Mouse (Mus musculus) right cerebral cortex, postnatal 25 days (tissue): ENCODE measurements around the gene Gm2897.
"Not testable (repeated sequence)": the region's sequence is repeated elsewhere in the genome, so short reads cannot be mapped to it uniquely, and the experiment has no call there.

Source experiments
- DNase-seq: peaks from one replicate; pipeline ENCODE4 v3.0.0; 2022

Gene Gm2897

DNA sequence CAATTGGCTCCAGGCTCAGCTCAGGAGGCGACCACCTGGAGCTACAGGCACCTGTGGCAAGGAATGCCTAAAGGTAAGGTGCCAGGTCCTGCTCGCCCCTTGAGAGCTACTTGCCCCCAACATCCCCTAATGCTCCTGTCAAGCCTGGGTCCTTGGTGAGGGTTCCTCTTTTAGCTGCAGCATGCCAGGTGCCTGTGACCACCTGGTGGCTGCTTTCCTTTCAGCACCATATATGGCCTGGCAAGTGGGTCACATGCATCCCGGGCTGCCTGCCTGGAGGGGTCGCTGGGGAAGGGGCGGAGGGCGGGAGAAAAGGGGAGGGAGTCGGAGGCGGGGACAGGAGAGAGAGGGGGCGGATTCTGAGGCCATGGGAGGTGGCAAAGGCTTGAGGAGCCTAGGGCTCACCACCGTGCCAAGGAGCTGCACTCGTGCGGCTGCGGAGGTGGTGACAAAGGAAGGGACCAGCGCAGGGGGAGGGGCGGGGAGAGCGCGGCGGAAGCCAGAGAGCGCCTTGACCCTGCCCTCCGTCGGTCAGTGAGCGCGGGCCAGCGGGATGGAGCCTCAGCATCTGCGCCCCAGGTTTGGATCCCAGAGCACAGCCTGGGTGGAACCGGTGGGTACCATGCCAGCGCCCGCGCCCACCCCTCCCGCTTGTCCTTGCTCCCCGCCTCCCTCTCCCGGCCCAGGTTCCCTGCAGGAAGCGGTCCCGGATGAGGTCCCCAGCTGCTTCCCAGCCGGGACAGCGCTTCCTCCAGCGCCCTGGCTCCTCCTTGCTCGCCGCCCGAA is at the start of gene Gm2897:
TSS of gene Gm2897 (plus strand) at position 559 of the 786 bp plus-strand sequence.
- DNase-seq: peak; percentile 8

DNA sequence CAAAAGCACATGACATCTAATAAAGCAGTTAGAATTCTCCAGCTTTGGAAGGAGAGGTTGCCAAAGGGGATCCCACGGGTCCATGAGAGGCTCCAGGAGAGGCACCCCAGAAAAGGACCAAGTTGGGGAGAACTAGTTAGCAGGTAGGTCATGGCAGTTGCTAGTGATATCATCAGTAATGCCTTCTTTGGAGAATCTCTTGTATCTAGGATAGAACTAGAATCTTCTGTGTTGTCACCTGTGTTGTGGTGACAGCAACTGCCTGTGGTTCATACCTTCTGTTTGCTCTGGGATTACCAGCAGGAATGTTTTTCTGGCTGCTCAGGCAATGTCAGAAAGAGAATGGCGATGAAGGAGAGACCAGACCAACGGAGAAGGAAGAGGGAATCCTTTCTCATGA is 19.4 kb upstream of the Gm2897 start, which contains the start of gene Gm2888:
TSS of gene Gm2888 (plus strand) at position 301 of the 400 bp plus-strand sequence.
- not testable (repeated sequence) for DNase-seq

DNA sequence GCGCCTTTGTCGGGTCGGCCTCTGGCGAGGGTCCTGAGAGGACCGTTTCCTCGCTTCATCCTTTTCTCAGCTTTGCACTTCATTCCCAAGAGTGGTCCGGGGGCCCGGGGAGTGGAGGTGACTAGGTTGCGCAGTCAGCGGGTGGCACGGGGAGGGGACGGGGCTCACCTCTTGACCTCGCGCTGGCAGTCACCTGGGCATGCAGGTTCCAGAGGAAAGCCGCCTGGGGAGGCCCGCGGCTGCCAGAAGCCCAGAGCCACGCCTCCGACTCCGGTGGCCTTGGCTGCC is 372 bp downstream of the Gm2897 start:
- DNase-seq: not testable (repeated sequence)

DNA sequence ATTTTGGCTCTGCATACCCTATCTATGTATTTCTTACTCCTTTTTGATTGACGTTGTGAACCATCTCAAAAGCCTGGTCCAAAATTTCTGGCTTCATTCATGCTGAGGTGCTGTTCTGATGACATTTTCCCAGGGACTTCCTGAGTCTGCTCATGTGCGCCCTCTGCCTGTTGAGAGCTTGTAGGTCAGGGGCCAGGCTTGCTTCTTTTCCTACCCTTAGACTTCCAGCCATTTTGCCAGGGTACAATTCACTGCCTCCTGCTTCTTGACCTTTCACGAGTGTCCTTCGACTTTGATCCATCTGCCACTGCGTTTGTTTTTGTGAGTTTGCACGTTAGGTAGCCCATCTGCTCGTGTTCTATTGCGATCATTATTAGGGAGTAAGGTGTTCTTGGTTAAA is 1.0 kb downstream of the Gm2897 start:
- DNase-seq: not testable (repeated sequence)

DNA sequence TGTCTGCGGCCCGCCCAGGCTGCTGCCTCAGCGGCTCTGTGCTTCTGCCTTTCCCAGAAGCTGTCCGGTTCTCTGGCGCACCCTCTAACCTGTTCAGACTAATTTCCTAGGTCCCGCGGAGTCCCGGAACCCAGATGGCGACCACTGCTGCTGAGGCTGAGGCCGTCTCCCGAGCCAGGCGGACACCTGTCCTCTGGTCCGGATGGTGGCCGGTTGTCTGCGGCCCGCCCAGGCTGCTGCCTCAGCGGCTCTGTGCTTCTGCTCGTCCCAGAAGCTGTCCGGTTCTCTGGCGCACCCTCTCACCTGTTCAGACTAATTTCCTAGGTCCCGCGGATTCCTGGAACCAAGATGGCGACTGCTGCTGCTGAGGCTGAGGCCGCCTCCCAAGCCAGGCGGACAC is 67.0 kb downstream of the Gm2897 start:
- peak; percentile 5 for DNase-seq
